Mouse (Mus musculus): ENCODE results near the gene Gpx6.

Gene Gpx6

GRCm38 (mm10) chr13:21326191-21326590, 14.3 kb downstream of the Gpx6 start:
- no peak for DNase-seq

GRCm38 (mm10) chr13:21326657-21327211, 14.8 kb downstream of the Gpx6 start:
- peak; percentile 40 for DNase-seq

- DNase-seq = no peak
These were observed 15.5 kb downstream of the Gpx6 start for GRCm38 (mm10) chr13:21327424-21327823.

GRCm38 (mm10) chr13:21346610-21347009, 34.7 kb downstream of the Gpx6 start, which contains the start of gene Olfr1367:
Gene Olfr1367 (plus strand): TSS chr13:21346910.
- no peak for DNase-seq

GRCm38 (mm10) chr13:21350593-21350992, 38.7 kb downstream of the Gpx6 start:
- DNase-seq = no peak

GRCm38 (mm10) chr13:21362621-21363248, 50.8 kb downstream of the Gpx6 start, which contains the start of gene Zscan12:
Gene Zscan12 (plus strand): TSS chr13:21362820.
- peak; percentile 84 for DNase-seq

- DNase-seq = no peak
These were observed 51.8 kb downstream of the Gpx6 start for GRCm38 (mm10) chr13:21363719-21364118.

- DNase-seq = peak; percentile 23
These were observed 54.7 kb downstream of the Gpx6 start for GRCm38 (mm10) chr13:21366635-21367034.
